Comparison of ENCODE assay signal across 14 mouse cellular contexts in the genomic region with DNA sequence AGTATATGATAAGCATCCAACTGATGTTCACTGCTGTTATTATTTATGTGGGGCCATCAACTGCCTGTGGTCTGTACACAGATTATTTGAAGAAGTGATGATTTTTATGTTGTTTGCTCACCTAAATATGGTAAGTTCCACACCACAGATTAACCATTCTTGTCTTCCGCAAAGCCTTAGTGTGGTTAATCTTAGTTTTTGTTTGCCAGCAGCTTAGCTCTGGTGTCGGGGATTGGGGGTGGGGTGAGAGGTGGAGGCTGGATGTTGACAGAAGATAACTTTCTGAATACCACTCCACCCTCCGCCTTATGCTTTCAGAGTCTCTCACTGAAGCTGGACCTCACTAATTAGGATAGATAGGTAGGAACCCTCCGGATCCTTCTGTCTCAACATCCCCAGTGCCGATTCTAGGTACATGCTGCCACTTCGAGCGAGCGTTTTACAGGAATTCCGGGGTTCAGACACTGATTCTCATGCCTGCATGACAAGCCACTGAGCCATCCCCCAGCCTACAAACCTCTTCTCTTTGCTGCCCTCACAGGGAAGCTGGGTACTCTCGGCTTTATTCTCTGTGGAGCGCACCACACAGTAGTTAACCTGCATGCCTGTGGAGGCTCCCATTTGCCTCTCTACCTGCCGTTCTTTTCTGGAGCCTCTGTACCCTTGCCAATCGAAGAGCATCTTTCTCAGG.
DNase-seq lines count a peak whose midpoint lies in the region; ATAC-seq and TF ChIP-seq lines count a peak whose summit lies in the region.
"Had no signal": no experiment of that assay in that cellular context is flagged by ENCODE, and none has a peak within 500 bp of the region (broad histone marks: within the 10 kb centered on the region; RNA-seq: fewer than 3 reads in every experiment).

No protein-coding gene starts in this region.

- H3K27me3 ChIP-seq in spleen, adult 2 months (ENCODE audit: control insufficient read depth, insufficient read depth, low read length) = no peaks in the 10 kb centered on the region

- peak; percentile 64 for ATAC-seq in common myeloid progenitor, adult 5-6 weeks (replicated peaks; ENCODE audit: low read depth, poor library complexity, severe bottlenecking)
- ATAC-seq in megakaryocyte, adult 5-6 weeks (ENCODE audit: poor library complexity, severe bottlenecking) = peak; percentile 41
- ATAC-seq: hindbrain, embryonic 16.5 days had no signal

- H3K27ac ChIP-seq in spleen, adult 2 months (ENCODE audit: insufficient read depth, low read length) = peak overlapping the region; percentile 72

- H3K4me1 ChIP-seq in spleen, adult 2 months (ENCODE audit: control insufficient read depth, insufficient read depth, insufficient read length) = peaks cover 8% of the 10 kb centered on the region

- no peak for TF ChIP-seq CTCF in spleen, adult 2 months (IDR thresholded peaks at IDR 0.05; ENCODE audit: extremely low read depth, insufficient read depth, insufficient read length, insufficient replicate concordance)

- DNase-seq in spleen, adult 2 months (ENCODE audit: low read depth in 1 of 2, low spot score in 2 of 2) = peak in 1 of 2 experiments; percentile 31
- DNase-seq in spleen, adult 18-20 months = no peak
- peak; percentile 53 for DNase-seq in thymus, postnatal 25 days
- no peak for DNase-seq in kidney, adult 8-10 months
- no peak for DNase-seq in Muller cell, postnatal 12 days (ENCODE audit: inconsistent ontology term)
- no peak for DNase-seq in adrenal gland, postnatal 36 days
- DNase-seq: adrenal gland, adult 8-10 months; cerebellum, adult 9-11 months; left cerebral cortex, postnatal 4 days had no signal

- peaks cover 21% of the 10 kb centered on the region for H3K36me3 ChIP-seq in spleen, adult 2 months (ENCODE audit: control insufficient read depth, insufficient read depth, low read length)
- H3K36me3 ChIP-seq: G1E had no signal

- TF ChIP-seq POLR2A in spleen, adult 2 months (IDR thresholded peaks at IDR 0.05; ENCODE audit: low read depth, low read length) = no peak

- WGBS in spleen, adult 2 months = 68% methylated on average over 13 of the region's 13 CpGs

- peak overlapping the region; percentile 38 for H3K4me3 ChIP-seq in spleen, adult 2 months (ENCODE audit: extremely low read depth, insufficient read depth, insufficient read length)
- H3K4me3 ChIP-seq: myocyte had no signal
